Mouse (Mus musculus) kidney, postnatal 0 days (tissue): ENCODE measurements around the gene Txlna. TPM values are rescaled to one million over a fixed set of nuclear protein-coding genes. Genes with fewer than 3 reads are reported as not detected.

Experiments
- ATAC-seq: fragments of 200-750 bp; cut with Nextera tagmentation; replicated peaks from 2 replicates; pipeline ENCODE4 v1.8.0; 2017; ENCODE audit warnings: low read depth, moderate number of reproducible peaks, moderate TSS enrichment, moderate library complexity; ENCODE audit not compliant: low FRiP score
- DNase-seq: peaks from one replicate; pipeline ENCODE4 v3.0.0-alpha.2; 2016; ENCODE audit warnings: low spot score
- H3K27ac ChIP-seq: fragments of 300-500 bp; sonication (generic); 2 replicates; pipeline ENCODE4 v1.5.1; 2014; ENCODE audit warnings: mild to moderate bottlenecking
- H3K27me3 ChIP-seq: fragments of 300-500 bp; sonication (generic); 2 replicates; pipeline ENCODE4 v1.6.1; 2014; ENCODE audit warnings: low read length, mixed read lengths; ENCODE audit not compliant: insufficient read depth
- H3K36me3 ChIP-seq: fragments of 300-500 bp; sonication (generic); 2 replicates; pipeline ENCODE4 v1.6.1; 2014; ENCODE audit warnings: low read length, mixed read lengths; ENCODE audit not compliant: insufficient read depth
- H3K4me1 ChIP-seq: fragments of 300-500 bp; sonication (generic); replicated peaks from 2 replicates; pipeline ENCODE4 v1.6.1; 2014; ENCODE audit warnings: antibody characterized with exemption, low read length, mixed read lengths; ENCODE audit not compliant: insufficient read depth
- H3K4me2 ChIP-seq: fragments of 300-500 bp; sonication (generic); 2 replicates; pipeline ENCODE4 v1.6.1; 2014; ENCODE audit warnings: mild to moderate bottlenecking, low read length, moderate library complexity, mixed read lengths
- H3K4me3 ChIP-seq: fragments of 300-500 bp; sonication (generic); replicated peaks from 2 replicates; pipeline ENCODE4 v1.5.1; 2014; ENCODE audit warnings: low read depth, low read length
- H3K9ac ChIP-seq: fragments of 300-500 bp; sonication (generic); 2 replicates; pipeline ENCODE4 v1.6.1; 2014; ENCODE audit warnings: low read depth, low read length
- H3K9me3 ChIP-seq: fragments of 300-500 bp; sonication (generic); replicated peaks from 2 replicates; pipeline ENCODE4 v1.6.1; 2016; ENCODE audit warnings: low read length, inconsistent platforms, mixed read lengths
- CTCF ChIP-seq: IDR thresholded peaks from 2 replicates; pipeline ENCODE4 v1.5.1; 2016; ENCODE audit warnings: antibody characterized with exemption, low read depth, mild to moderate bottlenecking, moderate library complexity
- WGBS: fragments of 180-500 bp; shearing (Covaris S2); extraction: QIAGEN DNeasy Blood & Tissue Kit; methylation state at CpG from one replicate; pipeline ENCODE4 v1.1.7; 2014; 5-methylcytosine and 5-hydroxymethylcytosine counted together
- polyA plus RNA-seq: library from polyadenylated mRNA; unstranded; fragments of >200 nt; fragmentation: Nextera tagmentation; extraction: Ambion mirVana; gene quantifications from 2 replicates; pipeline ENCODE4 v1.2.1, GENCODE M21; 2015

Txlna gene
- polyA plus RNA-seq, 1 experiment from 2014 or later = 42.9 TPM

- Histone ChIP-seq H3K4me1 (no peaks in the 10 kb centered on the region), H3K9me3 (no peaks in the 10 kb centered on the region), H3K9ac (no peak overlapping the region), H3K27ac (no peak overlapping the region), H3K4me2 (no peak overlapping the region), H3K4me3 (no peak overlapping the region), H3K27me3 (no peaks in the 10 kb centered on the region), H3K36me3 (peaks cover 18% of the 10 kb centered on the region)
- TF ChIP-seq CTCF = no peak
- WGBS = 59% methylated on average over 4 of the region's 4 CpGs
- ATAC-seq (no peak), DNase-seq (no peak)
These were observed 30.4 kb downstream of the Txlna start for GRCm38 (mm10) chr4:129610472-129610871.

GRCm38 (mm10) chr4:129610026-129610425, 30.8 kb downstream of the Txlna start:
- Histone ChIP-seq H3K4me3 (no peak overlapping the region), H3K4me2 (no peak overlapping the region), H3K27me3 (no peaks in the 10 kb centered on the region), H3K9me3 (no peaks in the 10 kb centered on the region), H3K27ac (no peak overlapping the region), H3K4me1 (no peaks in the 10 kb centered on the region), H3K9ac (no peak overlapping the region), H3K36me3 (peaks cover 18% of the 10 kb centered on the region)
- ATAC-seq = no peak
- no peak for TF ChIP-seq CTCF
- DNase-seq = no peak
- 61% methylated on average over 4 of the region's 4 CpGs for WGBS

- Histone ChIP-seq H3K27me3 (no peaks in the 10 kb centered on the region), H3K4me3 (no peak overlapping the region), H3K4me1 (no peaks in the 10 kb centered on the region), H3K9me3 (no peaks in the 10 kb centered on the region), H3K9ac (no peak overlapping the region), H3K27ac (no peak overlapping the region), H3K4me2 (no peak overlapping the region), H3K36me3 (peaks cover 22% of the 10 kb centered on the region)
- WGBS = 81% methylated on average over 12 of the region's 12 CpGs
- peak; percentile 8; the same call in 1 of the 2 replicates for ATAC-seq
- no peak for DNase-seq
- no peak for TF ChIP-seq CTCF
These were observed 31.7 kb downstream of the Txlna start for GRCm38 (mm10) chr4:129609139-129609631.

GRCm38 (mm10) chr4:129608426-129609025, 32.3 kb downstream of the Txlna start:
- DNase-seq = peak; percentile 94
- H3K9ac ChIP-seq = no peak overlapping the region; the same call in 1 of the 2 replicates
- H3K4me3 ChIP-seq = no peak overlapping the region
- peaks cover 27% of the 10 kb centered on the region for H3K36me3 ChIP-seq
- WGBS = 36% methylated on average over 7 of the region's 7 CpGs
- no peak overlapping the region for H3K4me2 ChIP-seq
- H3K9me3 ChIP-seq = no peaks in the 10 kb centered on the region
- TF ChIP-seq CTCF = peak; percentile 95
- peak; percentile 74 for ATAC-seq
- no peak overlapping the region for H3K27ac ChIP-seq
- H3K4me1 ChIP-seq = no peaks in the 10 kb centered on the region
- no peaks in the 10 kb centered on the region for H3K27me3 ChIP-seq

DNA sequence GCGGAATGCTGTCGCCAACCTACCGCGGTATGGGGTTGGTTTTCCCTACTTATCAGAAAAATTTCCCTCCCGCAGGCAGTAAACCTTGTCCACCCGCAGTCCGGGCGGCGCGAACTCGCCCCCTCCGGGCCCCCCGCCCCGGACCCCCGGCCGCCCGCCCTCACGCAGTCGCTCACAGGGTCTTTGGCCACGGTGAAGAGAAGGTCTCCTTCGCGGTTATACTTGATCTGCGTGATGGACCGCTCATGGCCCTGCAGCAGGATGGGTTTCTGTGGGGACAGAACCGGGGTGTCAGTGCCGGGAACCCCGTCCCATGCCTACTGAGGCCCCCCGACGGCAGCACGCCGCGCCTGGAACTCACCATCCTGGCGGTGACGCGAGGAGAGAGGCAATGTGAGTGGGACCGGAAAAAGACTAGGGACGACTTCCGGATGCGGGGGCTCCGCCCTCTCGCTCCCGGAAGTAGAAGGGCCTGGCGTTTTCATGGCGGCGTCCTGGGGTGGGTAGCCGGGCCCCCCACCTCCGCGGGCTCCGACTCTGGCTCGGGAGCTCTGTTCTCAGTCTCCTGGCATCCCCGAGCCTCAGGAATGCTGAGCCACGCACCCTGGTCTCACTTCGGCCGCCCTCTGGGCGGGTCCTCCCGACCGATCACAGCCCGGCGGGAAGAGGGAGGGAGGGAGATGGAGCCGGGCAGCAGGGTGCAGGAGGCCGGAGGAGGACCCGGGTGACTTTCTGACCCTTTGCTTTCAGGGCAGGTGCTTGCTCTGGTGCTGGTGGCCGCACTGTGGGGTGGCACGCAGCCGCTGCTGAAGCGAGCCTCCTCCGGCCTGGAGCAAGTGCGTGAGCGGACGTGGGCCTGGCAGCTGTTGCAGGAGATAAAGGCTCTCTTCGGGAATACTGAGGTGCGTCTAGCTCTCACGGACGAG, 40.4 kb downstream of the Txlna start, which contains the start of the genes Eif3i and Tmem234:
TSS of gene Eif3i (minus strand) at position 416 of the 926 bp plus-strand sequence.
TSS of gene Tmem234 (plus strand) at position 436 of the 926 bp plus-strand sequence.
- TF ChIP-seq CTCF = peak; percentile 23; the same call in 1 of the 2 replicates
- peak; percentile 74 for ATAC-seq
- DNase-seq = peak; percentile 94
- H3K4me1 ChIP-seq = peaks cover 16% of the 10 kb centered on the region
- H3K9me3 ChIP-seq = no peaks in the 10 kb centered on the region
- peak within 1 kb of the TSS; percentile 74 for H3K27ac ChIP-seq
- WGBS = under 1% methylated on average over 73 of the region's 74 CpGs
- no peaks in the 10 kb centered on the region for H3K27me3 ChIP-seq
- peaks cover 16% of the 10 kb centered on the region for H3K36me3 ChIP-seq
- peak within 1 kb of the TSS; percentile 89 for H3K4me2 ChIP-seq
- H3K9ac ChIP-seq = peak within 1 kb of the TSS; percentile 95
- H3K4me3 ChIP-seq = peak within 1 kb of the TSS; percentile 98

DNA sequence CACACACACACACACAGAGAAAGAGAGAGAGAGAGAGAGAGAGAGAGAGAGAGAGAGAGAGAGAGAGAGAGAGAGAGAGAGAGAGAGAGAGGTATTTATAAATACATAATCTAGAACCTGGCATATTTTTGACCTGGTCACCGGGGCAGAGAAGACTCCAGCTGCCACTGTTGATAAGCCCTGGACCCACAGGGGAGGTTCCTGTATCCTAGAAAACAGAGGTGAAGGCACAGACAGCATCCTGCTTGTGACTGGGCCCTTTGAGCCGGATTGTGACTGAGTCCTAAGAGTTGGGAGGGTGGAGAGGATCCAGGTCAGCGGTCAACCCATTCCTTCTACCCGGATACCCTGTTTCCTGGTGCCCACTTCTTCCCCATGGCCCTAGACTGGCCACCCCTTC, 52.0 kb downstream of the Txlna start:
- H3K9ac ChIP-seq = no peak overlapping the region
- TF ChIP-seq CTCF = no peak
- H3K4me1 ChIP-seq = no peaks in the 10 kb centered on the region
- H3K36me3 ChIP-seq = peaks cover 26% of the 10 kb centered on the region
- no peak overlapping the region for H3K4me3 ChIP-seq
- 62% methylated on average over 4 of the region's 4 CpGs for WGBS
- no peak for ATAC-seq
- no peaks in the 10 kb centered on the region for H3K9me3 ChIP-seq
- DNase-seq = no peak
- H3K27ac ChIP-seq = no peak overlapping the region
- no peak overlapping the region for H3K4me2 ChIP-seq
- H3K27me3 ChIP-seq = no peaks in the 10 kb centered on the region
